Mouse (Mus musculus) embryonic facial prominence, embryonic 10.5 days (tissue): ENCODE results near the gene Cipc. TPM values are rescaled to one million over a fixed set of nuclear protein-coding genes. Genes with fewer than 3 reads are reported as not detected.

Experiments used
- DNase-seq: peaks from one replicate; pipeline ENCODE4 v3.0.0-alpha.2; 2017; ENCODE audit warnings: low spot score
- H3K27ac ChIP-seq: fragments of 300-500 bp; sonication (generic); replicated peaks from 2 replicates; pipeline ENCODE4 v1.5.1; 2016; ENCODE audit warnings: mild to moderate bottlenecking
- H3K27me3 ChIP-seq: fragments of 300-500 bp; sonication (generic); replicated peaks from 2 replicates; pipeline ENCODE4 v1.6.1; 2016; ENCODE audit warnings: low read depth, mild to moderate bottlenecking; ENCODE audit not compliant: poor library complexity, severe bottlenecking
- H3K36me3 ChIP-seq: fragments of 300-500 bp; sonication (generic); replicated peaks from 2 replicates; pipeline ENCODE4 v1.6.1; 2016; ENCODE audit warnings: mild to moderate bottlenecking, moderate library complexity
- H3K4me1 ChIP-seq: fragments of 300-500 bp; sonication (generic); 2 replicates; pipeline ENCODE4 v1.6.1; 2016
- H3K4me3 ChIP-seq: fragments of 300-500 bp; sonication (generic); 2 replicates; pipeline ENCODE4 v1.5.1; 2016; ENCODE audit warnings: mild to moderate bottlenecking, moderate library complexity
- H3K9me3 ChIP-seq: fragments of 300-500 bp; sonication (generic); 2 replicates; pipeline ENCODE4 v1.6.1; 2016; ENCODE audit warnings: mild to moderate bottlenecking
- WGBS: fragments of 180-500 bp; shearing (Covaris S2); methylation state at CpG from one replicate; pipeline ENCODE4 v1.1.7; 2016; 5-methylcytosine and 5-hydroxymethylcytosine counted together
- polyA plus RNA-seq: library from polyadenylated mRNA; unstranded; fragments of >200 nt; fragmentation: Nextera tagmentation; extraction: Ambion mirVana; gene quantifications from 2 replicates; pipeline ENCODE4 v1.2.1, GENCODE M21; 2016

Cipc gene
- polyA plus RNA-seq, 1 experiment from 2014 or later = 35.1 TPM

DNA sequence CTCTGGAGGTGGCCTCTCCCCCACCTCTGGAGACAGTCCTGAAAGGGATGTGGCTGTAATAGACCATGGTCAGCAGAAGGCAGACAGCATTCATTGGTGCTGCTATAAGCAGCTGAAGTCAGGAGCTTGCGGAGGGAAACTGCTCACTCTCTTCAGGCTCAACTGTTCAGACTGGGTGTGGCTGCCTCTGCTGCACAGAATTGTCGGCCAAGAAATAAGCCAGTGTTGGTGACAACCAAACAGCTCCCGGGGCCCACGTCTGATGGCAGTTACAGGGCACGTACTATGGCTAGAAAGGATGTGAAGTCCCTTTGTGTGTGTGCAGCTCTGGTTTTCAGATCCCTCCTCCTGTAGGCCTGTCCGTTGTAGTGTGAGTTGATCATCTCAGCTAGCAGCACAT, 32.1 kb upstream of the Cipc start:
- Histone ChIP-seq H3K27ac (no peak overlapping the region), H3K4me1 (peaks cover 67% of the 10 kb centered on the region), H3K27me3 (peaks cover 34% of the 10 kb centered on the region), H3K36me3 (no peaks in the 10 kb centered on the region), H3K9me3 (no peaks in the 10 kb centered on the region), H3K4me3 (no peak overlapping the region)
- 68% methylated on average over 6 of the region's 6 CpGs for whole genome bisulfite sequencing
- DNase-seq = no peak

DNA sequence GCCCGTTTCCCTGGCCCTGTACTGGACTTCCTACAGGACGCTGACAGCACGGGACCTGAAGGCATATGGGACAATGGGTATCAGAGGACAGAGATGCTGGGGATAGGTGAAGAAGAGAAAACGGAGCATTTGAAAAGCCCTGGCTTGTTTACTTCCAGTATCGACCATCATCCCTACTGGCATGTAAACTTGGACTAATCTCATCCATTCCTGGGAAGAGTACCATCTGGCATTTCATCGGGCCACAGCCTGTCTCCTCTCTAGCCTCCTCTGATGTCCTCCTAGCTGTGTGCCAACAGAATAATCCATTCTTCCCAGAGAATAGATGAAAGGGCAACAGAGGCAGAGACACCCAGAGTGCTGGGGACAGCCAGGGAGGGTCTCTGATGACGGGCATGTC, 31.2 kb upstream of the Cipc start:
- H3K27me3 ChIP-seq = peaks cover 34% of the 10 kb centered on the region
- H3K4me1 ChIP-seq = peaks cover 62% of the 10 kb centered on the region
- no peaks in the 10 kb centered on the region for H3K9me3 ChIP-seq
- WGBS = 76% methylated on average over 7 of the region's 7 CpGs
- H3K36me3 ChIP-seq = no peaks in the 10 kb centered on the region
- H3K4me3 ChIP-seq = no peak overlapping the region
- DNase-seq = no peak
- H3K27ac ChIP-seq = no peak overlapping the region

DNA sequence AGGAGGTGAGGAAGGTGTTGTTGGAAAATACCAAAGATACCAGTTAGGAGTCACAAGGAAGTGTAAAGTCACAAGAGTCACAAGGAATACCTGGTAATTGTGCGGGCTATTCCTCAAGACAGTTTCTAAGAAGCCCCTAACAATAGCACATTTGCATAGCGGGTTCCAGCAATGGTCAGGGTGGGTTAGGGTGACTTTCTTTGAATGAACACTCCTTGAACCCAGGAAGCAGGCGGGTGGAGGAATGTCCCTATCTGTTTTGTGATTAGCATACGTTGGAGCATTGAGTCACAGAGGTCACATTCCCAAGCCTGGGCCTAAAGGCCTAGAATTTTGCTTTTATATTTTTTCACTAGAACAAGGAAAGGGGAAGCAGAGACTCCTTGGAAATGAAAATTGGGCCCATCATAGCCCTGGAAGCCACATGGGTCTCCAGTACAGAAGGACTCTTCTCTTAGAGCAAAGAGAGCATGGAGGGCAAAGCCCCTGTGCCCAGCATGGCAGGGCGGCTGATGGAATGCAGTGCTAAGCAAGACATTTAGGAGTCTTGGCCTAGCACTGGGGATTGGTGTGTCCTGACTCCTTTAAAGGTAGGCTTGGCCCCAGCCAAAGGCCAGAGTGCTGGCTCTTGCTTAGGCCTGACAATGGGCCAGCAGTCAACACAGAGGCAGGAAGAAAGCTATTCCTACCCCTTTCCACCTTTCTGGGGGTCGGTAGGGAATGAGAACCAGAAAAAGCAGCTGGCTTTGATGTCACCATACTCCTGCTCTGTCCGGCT, 29.9 kb upstream of the Cipc start:
- H3K27ac ChIP-seq = peak overlapping the region; percentile 35
- WGBS = 83% methylated on average over 7 of the region's 7 CpGs

DNA sequence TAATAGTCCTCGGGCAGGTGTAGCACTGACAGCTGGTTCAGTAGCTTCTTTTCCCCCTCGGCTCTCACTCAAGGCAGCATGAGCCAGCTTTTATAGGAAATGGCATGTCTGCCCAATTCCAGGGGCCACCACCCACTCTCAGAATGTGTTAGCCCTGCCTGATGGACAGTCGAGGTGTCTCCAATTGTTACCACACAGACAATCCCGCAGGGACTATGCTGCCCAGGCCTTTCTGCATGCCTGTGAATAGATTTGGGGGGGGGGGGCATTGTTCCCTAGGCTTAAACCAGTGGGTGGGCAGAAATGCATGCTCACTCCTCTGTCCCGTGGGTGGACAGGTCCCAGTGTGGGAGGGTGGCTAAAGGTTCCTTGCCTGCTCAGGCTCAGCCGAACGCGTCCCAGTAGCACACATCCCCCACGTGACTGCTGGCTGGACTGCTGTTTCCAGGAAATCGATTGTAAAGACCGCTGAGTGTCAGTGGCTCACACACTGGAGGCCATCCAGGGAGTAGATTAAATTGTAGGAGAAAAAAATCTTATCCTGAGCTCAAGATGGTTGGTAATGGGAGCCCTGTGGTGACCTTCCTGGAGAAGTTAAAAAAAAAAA, 28.4 kb upstream of the Cipc start:
- peaks cover 45% of the 10 kb centered on the region for H3K4me1 ChIP-seq
- no peak overlapping the region for H3K4me3 ChIP-seq
- H3K36me3 ChIP-seq = no peaks in the 10 kb centered on the region
- 38% methylated on average over 11 of the region's 11 CpGs for WGBS
- peak overlapping the region; percentile 69; the same call in 1 of the 2 replicates for H3K27ac ChIP-seq
- no peak for DNase-seq
- no peaks in the 10 kb centered on the region for H3K9me3 ChIP-seq
- peaks cover 16% of the 10 kb centered on the region for H3K27me3 ChIP-seq

More for the DNA sequence above, 29.9 kb upstream of the Cipc start:
- no peak for DNase-seq
- no peak overlapping the region for H3K4me3 ChIP-seq
- H3K4me1 ChIP-seq = peaks cover 52% of the 10 kb centered on the region
- H3K9me3 ChIP-seq = no peaks in the 10 kb centered on the region
- H3K36me3 ChIP-seq = no peaks in the 10 kb centered on the region
- H3K27me3 ChIP-seq = peaks cover 27% of the 10 kb centered on the region

DNA sequence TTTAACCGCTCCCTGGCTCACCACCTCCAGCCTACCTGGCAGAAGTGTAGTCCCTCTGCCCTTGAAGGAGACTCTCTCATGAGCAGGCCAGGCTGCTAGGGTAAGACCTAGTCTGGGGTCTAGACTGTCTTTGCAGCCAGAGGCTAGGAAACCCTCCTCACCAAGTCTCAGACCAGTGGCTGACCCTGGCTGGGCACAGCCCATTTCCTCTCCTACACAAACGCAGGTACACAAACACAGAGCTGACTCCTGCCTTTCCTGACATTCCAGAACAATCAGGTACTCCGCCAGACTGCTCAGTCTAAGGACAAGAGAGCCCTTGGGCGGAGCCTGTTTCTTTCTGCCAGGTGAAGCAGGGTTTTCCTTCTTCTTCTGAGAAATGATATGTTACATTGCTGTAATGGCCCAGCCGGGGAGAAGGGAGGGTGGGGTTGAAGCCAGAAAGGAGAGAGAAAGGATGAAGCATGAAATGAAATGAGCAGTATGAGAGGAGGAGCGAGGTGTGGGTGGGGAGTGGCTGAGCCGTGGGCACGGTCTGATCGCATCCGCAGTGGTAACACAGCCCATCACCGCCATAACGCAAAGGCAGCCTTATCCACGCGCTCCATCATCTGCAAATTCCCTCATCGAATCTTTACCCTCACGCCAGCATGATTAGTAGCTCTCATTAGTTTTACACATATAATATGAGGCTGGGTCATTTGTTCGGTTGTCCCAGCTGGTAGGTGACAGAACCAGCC, 27.7 kb upstream of the Cipc start:
- Histone ChIP-seq H3K9me3 (no peaks in the 10 kb centered on the region), H3K27ac (peak overlapping the region; percentile 69), H3K4me1 (peaks cover 43% of the 10 kb centered on the region), H3K36me3 (no peaks in the 10 kb centered on the region), H3K4me3 (no peak overlapping the region), H3K27me3 (peaks cover 9% of the 10 kb centered on the region)
- WGBS = 86% methylated on average over 17 of the region's 17 CpGs
- DNase-seq = no peak

DNA sequence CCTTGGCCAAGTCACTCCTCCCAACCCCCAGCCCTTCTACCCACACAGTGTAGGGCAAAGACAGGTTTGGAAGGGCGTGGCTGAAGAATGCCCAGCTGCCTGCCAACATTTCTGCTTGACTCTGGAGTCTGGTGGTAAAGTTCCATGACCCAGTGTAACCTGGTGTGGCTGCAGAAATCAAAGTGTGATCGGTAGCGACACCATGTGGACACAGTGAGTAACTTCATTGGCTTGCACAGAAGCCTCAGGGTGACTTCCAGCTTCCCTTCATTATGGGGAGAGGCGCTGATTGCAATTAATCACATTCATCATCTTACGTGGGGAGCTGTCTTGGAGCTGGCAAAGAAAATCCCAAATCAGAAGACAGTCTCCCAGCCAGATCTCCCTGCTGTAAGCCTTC, 23.0 kb upstream of the Cipc start:
- H3K4me3 ChIP-seq = no peak overlapping the region
- no peak overlapping the region for H3K27ac ChIP-seq
- WGBS = 8% methylated on average over 5 of the region's 5 CpGs
- H3K4me1 ChIP-seq = peaks cover 15% of the 10 kb centered on the region
- peak; percentile 70 for DNase-seq
- no peaks in the 10 kb centered on the region for H3K27me3 ChIP-seq
- H3K9me3 ChIP-seq = peaks cover 7% of the 10 kb centered on the region
- H3K36me3 ChIP-seq = no peaks in the 10 kb centered on the region

DNA sequence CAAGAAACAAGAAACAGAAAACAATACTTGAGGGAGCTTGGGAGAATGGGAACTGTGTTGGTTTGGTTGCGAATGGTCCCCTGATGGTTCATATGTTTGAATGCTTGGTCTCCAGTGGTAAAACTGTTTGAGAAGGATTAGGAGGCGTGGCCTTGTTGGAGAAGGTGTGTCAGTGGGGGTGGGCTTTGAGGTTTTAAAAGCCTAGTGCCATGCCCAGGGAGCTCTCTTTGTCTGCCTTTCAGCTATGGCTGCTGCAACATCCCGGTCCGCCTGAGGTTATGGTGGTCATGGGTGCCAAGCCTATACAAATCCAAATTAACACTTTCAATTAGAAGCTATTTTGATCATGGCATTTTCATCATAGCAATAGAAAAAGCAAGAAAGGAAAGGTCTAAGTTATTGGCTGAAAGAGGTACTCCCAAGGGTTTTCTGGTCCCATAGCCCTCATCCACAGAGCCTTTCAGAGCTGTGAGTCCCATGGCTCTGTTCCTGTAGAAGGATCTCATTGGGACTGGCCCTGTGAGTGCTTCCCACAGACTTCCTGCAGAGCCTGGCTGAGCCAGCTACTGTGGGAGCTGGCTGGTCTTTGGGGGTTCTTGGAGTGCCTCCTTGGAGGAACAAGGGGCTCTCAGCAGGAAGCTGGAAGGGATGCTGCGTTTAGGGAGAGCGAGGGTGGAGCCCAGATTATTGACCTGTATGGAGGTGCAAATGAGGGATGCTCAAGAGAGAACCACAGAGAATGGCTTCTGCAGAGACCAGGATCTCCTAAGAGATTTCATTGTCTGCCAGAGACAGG, 15.7 kb upstream of the Cipc start:
- Histone ChIP-seq H3K9me3 (peaks cover 7% of the 10 kb centered on the region), H3K36me3 (no peaks in the 10 kb centered on the region), H3K4me1 (peaks cover 17% of the 10 kb centered on the region), H3K27ac (no peak overlapping the region), H3K27me3 (peaks cover 9% of the 10 kb centered on the region; the same call in 1 of the 2 replicates), H3K4me3 (no peak overlapping the region)
- 72% methylated on average over 6 of the region's 6 CpGs for WGBS
- DNase-seq = no peak

DNA sequence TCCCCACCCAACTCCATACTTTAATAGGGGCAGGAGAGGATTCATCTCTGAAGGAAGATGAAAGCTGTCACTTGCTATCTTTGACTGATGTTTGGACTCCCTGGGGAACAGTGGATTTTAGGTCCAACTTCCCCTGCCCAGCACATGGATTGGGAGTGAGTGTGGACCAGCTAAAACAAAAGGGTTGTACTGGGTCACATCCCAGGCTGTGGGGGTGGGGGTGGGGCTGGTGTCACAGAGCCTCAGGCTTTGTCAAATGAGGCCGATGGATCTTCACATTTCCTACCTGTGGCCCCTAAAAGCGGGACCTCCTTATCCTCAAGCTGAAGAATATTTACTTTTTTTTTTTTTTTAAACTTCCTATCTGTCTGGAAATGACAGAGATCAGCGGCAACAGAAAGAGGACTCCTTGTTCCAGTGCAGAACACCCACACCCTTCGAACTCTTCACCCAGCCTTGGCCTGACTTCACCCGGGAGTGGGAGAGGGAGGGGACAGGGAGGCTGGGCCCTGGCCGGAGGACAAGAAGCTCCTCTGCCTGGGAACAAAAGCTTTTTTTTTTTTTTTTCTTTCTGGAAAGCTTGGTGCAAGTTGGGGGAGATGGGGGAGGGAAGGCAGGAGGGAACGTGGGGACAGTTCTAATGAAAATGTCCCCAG, 14.8 kb upstream of the Cipc start:
- WGBS = 12% methylated on average over 7 of the region's 7 CpGs
- Histone ChIP-seq H3K27ac (no peak overlapping the region; the same call in 1 of the 2 replicates), H3K36me3 (no peaks in the 10 kb centered on the region), H3K27me3 (peaks cover 9% of the 10 kb centered on the region; the same call in 1 of the 2 replicates), H3K9me3 (peaks cover 7% of the 10 kb centered on the region), H3K4me1 (peaks cover 17% of the 10 kb centered on the region), H3K4me3 (no peak overlapping the region)
- DNase-seq = no peak

DNA sequence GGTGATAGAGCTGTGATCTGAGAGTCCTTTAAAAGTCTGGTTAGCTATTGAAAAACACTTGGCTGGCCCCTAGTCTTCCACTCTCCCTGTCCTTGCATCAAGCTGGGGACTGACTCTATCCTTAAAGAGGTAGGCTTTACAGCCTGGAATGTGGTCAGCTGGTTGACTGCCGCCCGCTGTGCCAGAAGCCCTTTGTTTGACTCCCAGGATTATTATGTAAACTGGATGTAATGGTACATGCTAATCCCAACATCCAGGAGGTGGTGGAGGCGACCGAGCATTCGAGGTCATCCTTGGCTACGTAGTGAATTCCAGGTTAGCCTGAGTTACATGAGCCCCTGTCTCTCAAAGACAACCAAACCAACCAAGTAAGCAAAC, 14.3 kb upstream of the Cipc start:
- no peak for DNase-seq
- H3K4me1 ChIP-seq = peaks cover 17% of the 10 kb centered on the region
- peaks cover 9% of the 10 kb centered on the region; the same call in 1 of the 2 replicates for H3K27me3 ChIP-seq
- no peak overlapping the region; the same call in 1 of the 2 replicates for H3K27ac ChIP-seq
- no peak overlapping the region for H3K4me3 ChIP-seq
- 15% methylated on average over 6 of the region's 6 CpGs for WGBS
- peaks cover 7% of the 10 kb centered on the region for H3K9me3 ChIP-seq
- H3K36me3 ChIP-seq = no peaks in the 10 kb centered on the region

DNA sequence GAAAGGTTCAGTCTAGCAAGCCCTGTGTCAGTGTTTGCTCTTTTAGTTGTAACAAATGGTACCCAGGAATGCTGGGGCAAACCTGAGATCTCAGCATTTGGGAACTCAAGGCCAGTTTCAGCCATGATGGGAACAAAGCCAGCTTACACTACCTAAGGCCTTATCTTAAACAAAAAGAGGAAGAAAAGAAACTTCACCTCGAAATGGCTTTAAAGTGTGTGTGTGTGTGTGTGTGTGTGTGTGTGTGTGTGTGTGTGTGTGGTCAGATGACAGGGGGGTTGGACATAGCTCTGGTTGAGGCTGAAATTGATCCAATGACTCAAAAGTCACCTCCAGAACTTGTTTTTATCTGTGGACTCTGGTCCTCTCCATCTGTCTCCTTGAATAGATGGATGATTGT, 12.1 kb upstream of the Cipc start:
- Histone ChIP-seq H3K27me3 (peaks cover 9% of the 10 kb centered on the region; the same call in 1 of the 2 replicates), H3K27ac (no peak overlapping the region), H3K9me3 (no peaks in the 10 kb centered on the region), H3K4me1 (peaks cover 17% of the 10 kb centered on the region), H3K4me3 (no peak overlapping the region), H3K36me3 (no peaks in the 10 kb centered on the region)
- no peak for DNase-seq
- WGBS = 78% methylated on average over 1 of the region's 1 CpGs

DNA sequence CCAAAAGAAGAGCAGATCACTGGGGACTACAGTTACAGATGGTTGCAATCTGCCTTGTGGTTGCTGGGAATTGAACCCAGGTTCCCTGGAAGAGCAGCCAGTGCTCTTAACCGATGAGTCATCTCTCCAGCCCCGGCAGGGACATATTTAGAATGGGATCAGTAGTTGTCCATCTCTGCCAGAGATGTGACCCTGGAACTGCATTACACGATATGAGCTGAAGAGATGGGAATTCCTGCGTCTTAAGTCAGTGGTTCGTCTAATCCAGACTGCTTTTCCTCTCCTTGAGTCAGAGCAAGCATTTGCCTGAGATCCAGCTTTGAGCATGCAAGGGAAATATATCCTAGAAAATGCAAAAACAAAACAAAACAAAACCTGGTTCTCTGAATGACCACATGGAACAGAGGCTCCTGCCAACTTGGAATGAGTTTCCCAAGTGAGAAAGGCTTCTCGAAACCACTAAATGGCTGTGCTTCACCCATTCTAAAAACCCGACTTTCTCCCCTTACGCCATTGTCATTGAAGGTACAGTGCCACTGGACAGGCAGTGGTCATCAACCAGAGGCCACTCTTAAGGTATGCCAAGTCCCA, 11.1 kb upstream of the Cipc start:
- H3K4me3 ChIP-seq = no peak overlapping the region
- H3K9me3 ChIP-seq = no peaks in the 10 kb centered on the region
- 82% methylated on average over 8 of the region's 8 CpGs for WGBS
- H3K4me1 ChIP-seq = peaks cover 21% of the 10 kb centered on the region
- H3K27ac ChIP-seq = no peak overlapping the region
- peaks cover 9% of the 10 kb centered on the region; the same call in 1 of the 2 replicates for H3K27me3 ChIP-seq
- no peak for DNase-seq
- H3K36me3 ChIP-seq = no peaks in the 10 kb centered on the region
